Mouse (Mus musculus): Measurements from ENCODE around the gene Zfp169.

GRCm38 (mm10) chr13:48528123-48528871, 15.0 kb upstream of the Zfp169 start:
- TF ChIP-seq CTCF (IDR thresholded peaks at IDR 0.05; ENCODE audit: extremely low read depth, insufficient read length, insufficient replicate concordance, low read depth, low read length) (peak; percentile 64; the same call in 1 of the 2 replicates), POLR2A (IDR thresholded peaks at IDR 0.05; ENCODE audit: low read depth, low read length) (no peak)
